Mouse (Mus musculus): ENCODE results near the gene Ccr1.
"Not testable (repeated sequence)": the region's sequence is repeated elsewhere in the genome, so short reads cannot be mapped to it uniquely, and the experiment has no call there.

DNA sequence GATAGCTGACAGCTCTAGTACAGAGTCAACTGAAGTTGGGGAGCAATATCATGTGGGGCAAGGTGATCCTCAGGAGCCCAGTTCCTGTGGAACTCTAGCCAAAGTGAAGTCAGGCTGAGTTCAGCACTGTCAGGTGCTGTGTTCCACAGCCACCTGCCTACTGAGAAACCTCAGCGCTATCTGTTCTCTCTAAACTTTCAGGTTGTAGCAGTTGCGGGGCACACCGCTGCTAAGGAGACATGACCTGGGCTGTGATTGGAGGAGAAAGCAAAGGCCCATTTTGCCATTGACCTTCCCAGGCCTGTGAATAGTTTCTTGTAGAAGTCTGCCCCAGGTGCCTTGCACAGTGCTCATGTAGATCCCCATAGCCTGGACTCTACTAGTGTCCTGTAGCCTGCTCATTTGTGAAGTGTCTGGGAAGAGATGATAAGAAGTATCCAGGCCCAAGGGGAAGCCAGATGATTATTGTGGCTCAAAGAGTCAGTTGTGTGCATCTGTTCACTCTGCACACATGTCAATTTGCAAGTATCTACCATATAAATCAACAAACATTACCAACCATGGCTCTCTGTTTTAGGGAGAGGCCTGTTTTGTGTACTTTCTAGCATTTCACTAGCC lies 12.5 kb upstream of the Ccr1 start:
- TF ChIP-seq POLR2A (IDR thresholded peaks at IDR 0.05; ENCODE audit: low read depth, low read length); CTCF (IDR thresholded peaks at IDR 0.05; ENCODE audit: extremely low read depth, insufficient read length, insufficient replicate concordance, low read depth, low read length): not testable (repeated sequence)
